In the genomic region with DNA sequence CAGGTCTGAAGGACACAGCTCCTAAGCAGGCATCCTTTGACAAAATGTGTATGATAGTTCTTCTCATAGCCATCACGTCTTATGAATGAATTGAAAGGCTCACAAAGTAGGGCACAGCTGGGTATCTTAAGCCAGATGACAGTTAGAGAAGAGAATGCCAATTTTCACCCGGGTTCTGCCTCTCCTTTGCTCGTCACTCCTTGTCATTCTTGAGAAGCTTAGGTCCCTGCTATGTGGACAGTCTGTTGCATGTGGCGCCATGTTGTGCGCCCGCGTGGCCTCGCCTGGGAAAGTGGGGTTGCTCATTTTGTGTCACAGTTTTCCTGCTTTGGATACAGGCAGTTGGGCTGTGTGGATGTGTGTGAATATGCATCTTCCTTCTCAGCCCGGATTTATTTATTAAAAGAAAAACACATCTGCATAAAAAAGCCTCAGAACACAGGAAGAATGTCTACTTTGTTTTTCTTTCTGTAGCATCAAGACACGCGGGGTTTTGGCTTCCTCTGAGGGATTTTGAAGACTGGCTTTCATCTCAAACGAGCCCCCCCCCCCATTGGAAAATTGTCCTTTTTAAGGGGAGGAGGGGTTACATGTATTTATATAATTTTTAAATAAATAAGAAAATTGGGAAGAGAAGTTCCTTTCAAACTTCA, we compare ENCODE assay signal across 10 mouse cellular contexts.
A peak's percentile ranks its signal among the peaks of the same experiment; 100 is the strongest.
DNase-seq lines count a peak whose midpoint lies in the region; ATAC-seq and TF ChIP-seq lines count a peak whose summit lies in the region.
"Had no signal": no experiment of that assay in that cellular context is flagged by ENCODE, and none has a peak within 500 bp of the region (broad histone marks: within the 10 kb centered on the region; RNA-seq: fewer than 3 reads in every experiment).

No protein-coding gene starts in this region.

- no peak for ATAC-seq in hindbrain, postnatal 0 days
- no peak for ATAC-seq in hindbrain, embryonic 12.5 days (ENCODE audit: low FRiP score)
- no peak for ATAC-seq in midbrain, postnatal 0 days (ENCODE audit: low FRiP score)
- no peak for ATAC-seq in granulocyte monocyte progenitor cell, adult 5-6 weeks (replicated peaks; ENCODE audit: poor library complexity, severe bottlenecking)

- H3K4me3 ChIP-seq in hindbrain, postnatal 0 days (ENCODE audit: low read length): no peak overlapping the region
- no peak overlapping the region for H3K4me3 ChIP-seq in hindbrain, embryonic 12.5 days
- H3K4me3 ChIP-seq in midbrain, postnatal 0 days (ENCODE audit: low read depth, low read length): no peak overlapping the region

- H3K9ac ChIP-seq in hindbrain, postnatal 0 days (replicated peaks; ENCODE audit: low read length): no peak overlapping the region
- H3K9ac ChIP-seq in hindbrain, embryonic 12.5 days: no peak overlapping the region
- H3K9ac ChIP-seq in midbrain, postnatal 0 days (replicated peaks; ENCODE audit: low read length, poor library complexity, severe bottlenecking): no peak overlapping the region

- H3K4me1 ChIP-seq in hindbrain, postnatal 0 days (ENCODE audit: insufficient read depth, low read length): peaks cover 5% of the 10 kb centered on the region; the same call in 1 of the 2 replicates
- H3K4me1 ChIP-seq in hindbrain, embryonic 12.5 days: peaks cover 41% of the 10 kb centered on the region
- peaks cover 5% of the 10 kb centered on the region; the same call in 1 of the 2 replicates for H3K4me1 ChIP-seq in midbrain, postnatal 0 days (ENCODE audit: insufficient read depth, low read length)

- no peaks in the 10 kb centered on the region for H3K27me3 ChIP-seq in hindbrain, postnatal 0 days (ENCODE audit: insufficient read depth, low read length)
- H3K27me3 ChIP-seq in hindbrain, embryonic 12.5 days: peaks cover 42% of the 10 kb centered on the region
- H3K27me3 ChIP-seq in midbrain, postnatal 0 days (ENCODE audit: insufficient read depth, low read length): peaks cover 3% of the 10 kb centered on the region; the same call in 1 of the 2 replicates

- H3K36me3 ChIP-seq in hindbrain, postnatal 0 days (ENCODE audit: insufficient read depth, low read length): no peaks in the 10 kb centered on the region
- no peaks in the 10 kb centered on the region for H3K36me3 ChIP-seq in hindbrain, embryonic 12.5 days
- no peaks in the 10 kb centered on the region for H3K36me3 ChIP-seq in midbrain, postnatal 0 days (ENCODE audit: insufficient read depth, low read length)

- H3K9me3 ChIP-seq in hindbrain, postnatal 0 days (ENCODE audit: low read length): no peaks in the 10 kb centered on the region
- H3K9me3 ChIP-seq in hindbrain, embryonic 12.5 days (replicated peaks): no peaks in the 10 kb centered on the region
- H3K9me3 ChIP-seq in midbrain, postnatal 0 days (ENCODE audit: low read length): no peaks in the 10 kb centered on the region

- no peak overlapping the region for H3K4me2 ChIP-seq in hindbrain, postnatal 0 days (ENCODE audit: low read depth, low read length)
- H3K4me2 ChIP-seq in hindbrain, embryonic 12.5 days (replicated peaks): no peak overlapping the region
- no peak overlapping the region for H3K4me2 ChIP-seq in midbrain, postnatal 0 days (ENCODE audit: low read depth, low read length, poor library complexity, severe bottlenecking)

- peak; percentile 33 for DNase-seq in hindbrain, postnatal 0 days (ENCODE audit: low spot score)
- DNase-seq in CD4-positive helper T cell, adult 2 months (ENCODE audit: low read depth, low spot score): peak; percentile 59
- peak; percentile 54 for DNase-seq in Muller cell, postnatal 12 days (ENCODE audit: inconsistent ontology term)
- DNase-seq in midbrain, postnatal 0 days (ENCODE audit: low spot score): no peak
- no peak for DNase-seq in gastrocnemius, postnatal 25 days
- DNase-seq in gastrocnemius, adult 18-20 months (ENCODE audit: low spot score): no peak
- DNase-seq: left cerebral cortex, postnatal 4 days; right cerebral cortex, postnatal 25 days had no signal

- WGBS in hindbrain, postnatal 0 days: 53% methylated on average over 12 of the region's 12 CpGs
- WGBS in hindbrain, embryonic 12.5 days: 64% methylated on average over 12 of the region's 12 CpGs
- 57% methylated on average over 12 of the region's 12 CpGs for WGBS in midbrain, postnatal 0 days

- H3K27ac ChIP-seq in hindbrain, postnatal 0 days: no peak overlapping the region
- no peak overlapping the region for H3K27ac ChIP-seq in hindbrain, embryonic 12.5 days
- H3K27ac ChIP-seq in midbrain, postnatal 0 days (ENCODE audit: low read depth, low read length): peak overlapping the region; percentile 43; the same call in 1 of the 2 replicates

- TF ChIP-seq CTCF in hindbrain, postnatal 0 days (IDR thresholded peaks at IDR 0.05; ENCODE audit: low read depth): no peak
- no peak for TF ChIP-seq CTCF in midbrain, postnatal 0 days (IDR thresholded peaks at IDR 0.05)

Comparison
In these comparisons a context has a peak if more than half of its experiments do, and no peak if none do; other contexts are left out.
1. DNase-seq: peak in hindbrain, postnatal 0 days (single experiment), CD4-positive helper T cell, adult 2 months (single experiment) and Muller cell, postnatal 12 days (single experiment); none in midbrain, postnatal 0 days (single experiment), gastrocnemius, postnatal 25 days (single experiment) and gastrocnemius, adult 18-20 months (single experiment).